Mouse (Mus musculus): Measurements from ENCODE around the gene Cetn4.

DNA sequence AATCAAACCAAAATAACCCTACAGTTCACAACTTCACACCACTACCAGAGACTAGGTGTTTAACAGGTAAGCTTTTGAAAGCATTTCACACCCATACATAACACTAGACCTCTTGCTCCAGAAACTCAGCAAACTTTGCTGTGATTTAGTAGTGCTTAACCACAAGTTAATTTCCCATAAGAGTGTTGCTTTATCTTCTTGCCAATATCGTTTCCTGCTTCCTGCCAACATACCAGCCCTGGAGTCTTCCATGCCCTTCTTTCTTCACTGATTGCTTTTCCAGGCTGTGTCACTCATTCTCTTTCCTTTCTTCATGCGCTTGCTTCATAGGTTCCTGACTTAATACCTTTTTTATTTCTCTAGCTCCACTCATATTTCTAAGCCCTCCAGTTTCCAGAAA is 16.0 kb upstream of the Cetn4 start:
- TF ChIP-seq CTCF (IDR thresholded peaks at IDR 0.05; ENCODE audit: borderline replicate concordance, insufficient read depth, low read depth, low read length) (no peak), POLR2A (IDR thresholded peaks at IDR 0.05; ENCODE audit: borderline replicate concordance, insufficient read depth, low read length) (no peak)

Data from cerebellum, adult 2 months (tissue).